30 mouse cellular contexts compared by ENCODE assay signal in genomic region chr12:98605264-98605663, GRCm38 (mm10). TPM values are rescaled to one million over a fixed set of nuclear protein-coding genes. Genes with fewer than 3 reads are reported as not detected.
"Had no signal": no experiment of that assay in that cellular context is flagged by ENCODE, and none has a peak within 500 bp of the region (broad histone marks: within the 10 kb centered on the region; RNA-seq: fewer than 3 reads in every experiment).

No protein-coding gene starts in this region.

- H3K36me3 ChIP-seq: embryonic facial prominence, embryonic 10.5 days; embryonic facial prominence, embryonic 12.5 days; embryonic facial prominence, embryonic 13.5 days; embryonic facial prominence, embryonic 15.5 days; forebrain, embryonic 10.5 days; forebrain, embryonic 12.5 days; forebrain, embryonic 15.5 days had no signal

- H3K9me3 ChIP-seq: embryonic facial prominence, embryonic 10.5 days; embryonic facial prominence, embryonic 12.5 days; embryonic facial prominence, embryonic 13.5 days; embryonic facial prominence, embryonic 15.5 days; forebrain, embryonic 10.5 days; forebrain, embryonic 12.5 days; forebrain, embryonic 13.5 days; forebrain, embryonic 15.5 days had no signal

- H3K27me3 ChIP-seq: embryonic facial prominence, embryonic 12.5 days; embryonic facial prominence, embryonic 13.5 days; embryonic facial prominence, embryonic 15.5 days; forebrain, embryonic 12.5 days; forebrain, embryonic 13.5 days; forebrain, embryonic 15.5 days had no signal

- H3K27ac ChIP-seq: embryonic facial prominence, embryonic 10.5 days; embryonic facial prominence, embryonic 12.5 days; embryonic facial prominence, embryonic 13.5 days; embryonic facial prominence, embryonic 15.5 days; forebrain, embryonic 10.5 days; forebrain, embryonic 12.5 days; forebrain, embryonic 13.5 days; forebrain, embryonic 15.5 days; gastrocnemius, adult 2 months; heart, adult 2 months had no signal

- H3K9ac ChIP-seq: embryonic facial prominence, embryonic 12.5 days; embryonic facial prominence, embryonic 13.5 days; embryonic facial prominence, embryonic 15.5 days; forebrain, embryonic 12.5 days; forebrain, embryonic 13.5 days; forebrain, embryonic 15.5 days; forebrain, postnatal 0 days had no signal

- H3K4me3 ChIP-seq: embryonic facial prominence, embryonic 10.5 days; embryonic facial prominence, embryonic 12.5 days; embryonic facial prominence, embryonic 13.5 days; embryonic facial prominence, embryonic 15.5 days; erythroblast, embryonic 14.5 days; forebrain, embryonic 10.5 days; forebrain, embryonic 12.5 days; forebrain, embryonic 13.5 days; forebrain, embryonic 15.5 days; gastrocnemius, adult 2 months; heart, adult 2 months had no signal

- DNase-seq: cerebellum, adult 9-10 months; cerebellum, adult 9-11 months; cerebellum, postnatal 10 days; cerebellum, postnatal 14 days; cerebellum, postnatal 25 days; cerebellum, postnatal 36 days; embryo, embryonic 11 days; forebrain, postnatal 0 days; gastrocnemius, adult 2 months; gastrocnemius, postnatal 10 days; gastrocnemius, postnatal 14 days; gastrocnemius, postnatal 25 days; gastrocnemius, postnatal 36 days; heart, adult 11 months; heart, adult 18-20 months; heart, adult 2 months had no signal

- H3K4me2 ChIP-seq: embryonic facial prominence, embryonic 12.5 days; embryonic facial prominence, embryonic 13.5 days; embryonic facial prominence, embryonic 15.5 days; forebrain, embryonic 12.5 days; forebrain, embryonic 13.5 days; forebrain, embryonic 15.5 days had no signal

- H3K4me1 ChIP-seq: embryonic facial prominence, embryonic 12.5 days; embryonic facial prominence, embryonic 15.5 days; forebrain, embryonic 10.5 days; forebrain, embryonic 12.5 days had no signal

RNA-seq across cellular contexts. Expression of gene Kcnk10, which starts 27.2 kb away (rescaled TPM):
- total RNA-seq: common myeloid progenitor, adult 5-6 weeks; gastrocnemius, adult 18-20 months; gastrocnemius, adult 2 months; gastrocnemius, adult 8-10 months; gastrocnemius, postnatal 25 days; gastrocnemius, postnatal 36 days; granulocyte monocyte progenitor cell, adult 5-6 weeks; heart, adult 2 months had no signal
- polyA plus RNA-seq: erythroblast, embryonic 14.5 days; gonadal fat pad, adult 2 months had no signal
